Mouse (Mus musculus): Measurements from ENCODE around the gene Smg9. TPM values are rescaled to one million over a fixed set of nuclear protein-coding genes. Genes with fewer than 3 reads are reported as not detected.

Smg9 gene
- polyA plus RNA-seq, 1 experiment from 2014 or later, result 33.4 TPM

GRCm38 (mm10) chr7:24380370-24380769 lies 19.0 kb upstream of the Smg9 start:
- Histone ChIP-seq H3K9ac (replicated peaks) (no peak overlapping the region), H3K9me3 (no peaks in the 10 kb centered on the region), H3K27ac (replicated peaks) (no peak overlapping the region), H3K4me3 (no peak overlapping the region), H3K36me3 (no peaks in the 10 kb centered on the region), H3K4me2 (replicated peaks) (no peak overlapping the region), H3K4me1 (peaks cover 11% of the 10 kb centered on the region), H3K27me3 (peaks cover 7% of the 10 kb centered on the region; the same call in 1 of the 2 replicates)
- ATAC-seq (replicated peaks), result no peak
- WGBS, result 83% methylated on average over 2 of the region's 2 CpGs

- Histone ChIP-seq H3K9ac (replicated peaks) (no peak overlapping the region), H3K36me3 (no peaks in the 10 kb centered on the region), H3K27ac (replicated peaks) (no peak overlapping the region), H3K4me1 (0 out of 2 replicates have a peak, but pooled peaks cover 3% of the 10 kb centered on the region), H3K4me2 (replicated peaks) (no peak overlapping the region), H3K27me3 (no peaks in the 10 kb centered on the region), H3K4me3 (no peak overlapping the region), H3K9me3 (no peaks in the 10 kb centered on the region)
- no peak for ATAC-seq (replicated peaks)
- WGBS, result 82% methylated on average over 16 of the region's 16 CpGs
Observed at GRCm38 (mm10) chr7:24382730-24383372, 16.6 kb upstream of the Smg9 start.

- no peaks in the 10 kb centered on the region for H3K36me3 ChIP-seq
- ATAC-seq (replicated peaks), result no peak
- H3K9me3 ChIP-seq, result no peaks in the 10 kb centered on the region
- H3K27ac ChIP-seq (replicated peaks), result no peak overlapping the region
- H3K9ac ChIP-seq (replicated peaks), result no peak overlapping the region
- WGBS, result 66% methylated on average over 6 of the region's 6 CpGs
- H3K27me3 ChIP-seq, result no peaks in the 10 kb centered on the region
- H3K4me3 ChIP-seq, result no peak overlapping the region
- 0 out of 2 replicates have a peak, but pooled peaks cover 3% of the 10 kb centered on the region for H3K4me1 ChIP-seq
- no peak overlapping the region for H3K4me2 ChIP-seq (replicated peaks)
Observed at GRCm38 (mm10) chr7:24384070-24384469, 15.3 kb upstream of the Smg9 start.

GRCm38 (mm10) chr7:24384827-24385226 lies 14.6 kb upstream of the Smg9 start:
- Histone ChIP-seq H3K36me3 (no peaks in the 10 kb centered on the region), H3K4me1 (0 out of 2 replicates have a peak, but pooled peaks cover 3% of the 10 kb centered on the region), H3K4me2 (replicated peaks) (peak overlapping the region; percentile 27), H3K27me3 (no peaks in the 10 kb centered on the region), H3K27ac (replicated peaks) (no peak overlapping the region), H3K9ac (replicated peaks) (no peak overlapping the region), H3K9me3 (no peaks in the 10 kb centered on the region), H3K4me3 (no peak overlapping the region)
- ATAC-seq (replicated peaks), result peak; percentile 55
- WGBS, result 9% methylated on average over 11 of the region's 11 CpGs

GRCm38 (mm10) chr7:24387059-24387556 lies 12.3 kb upstream of the Smg9 start:
- no peak overlapping the region for H3K27ac ChIP-seq (replicated peaks)
- no peaks in the 10 kb centered on the region for H3K27me3 ChIP-seq
- no peak overlapping the region for H3K9ac ChIP-seq (replicated peaks)
- no peak overlapping the region for H3K4me2 ChIP-seq (replicated peaks)
- H3K4me1 ChIP-seq, result 0 out of 2 replicates have a peak, but pooled peaks cover 3% of the 10 kb centered on the region
- no peak for ATAC-seq (replicated peaks)
- WGBS, result 89% methylated on average over 10 of the region's 10 CpGs
- H3K4me3 ChIP-seq, result no peak overlapping the region
- no peaks in the 10 kb centered on the region for H3K36me3 ChIP-seq
- no peaks in the 10 kb centered on the region for H3K9me3 ChIP-seq

- Histone ChIP-seq H3K27me3 (no peaks in the 10 kb centered on the region), H3K4me3 (no peak overlapping the region), H3K36me3 (no peaks in the 10 kb centered on the region), H3K4me1 (0 out of 2 replicates have a peak, but pooled peaks cover 2% of the 10 kb centered on the region), H3K27ac (replicated peaks) (no peak overlapping the region), H3K4me2 (replicated peaks) (no peak overlapping the region), H3K9me3 (no peaks in the 10 kb centered on the region), H3K9ac (replicated peaks) (no peak overlapping the region)
- 78% methylated on average over 13 of the region's 13 CpGs for WGBS
- no peak for ATAC-seq (replicated peaks)
Observed at GRCm38 (mm10) chr7:24389516-24390187, 9.8 kb upstream of the Smg9 start.

- ATAC-seq (replicated peaks), result no peak
- no peak overlapping the region for H3K4me3 ChIP-seq
Observed at GRCm38 (mm10) chr7:24390512-24390911, 8.9 kb upstream of the Smg9 start.

GRCm38 (mm10) chr7:24391077-24391476 lies 8.3 kb upstream of the Smg9 start:
- Histone ChIP-seq H3K9me3 (no peaks in the 10 kb centered on the region), H3K9ac (replicated peaks) (no peak overlapping the region), H3K27me3 (no peaks in the 10 kb centered on the region), H3K27ac (replicated peaks) (no peak overlapping the region), H3K4me3 (no peak overlapping the region), H3K36me3 (no peaks in the 10 kb centered on the region), H3K4me2 (replicated peaks) (no peak overlapping the region), H3K4me1 (no peaks in the 10 kb centered on the region)
- WGBS, result 57% methylated on average over 5 of the region's 5 CpGs
- ATAC-seq (replicated peaks), result no peak

More at GRCm38 (mm10) chr7:24390512-24390911, 8.9 kb upstream of the Smg9 start:
- no peaks in the 10 kb centered on the region for H3K4me1 ChIP-seq
- H3K9ac ChIP-seq (replicated peaks), result no peak overlapping the region
- no peaks in the 10 kb centered on the region for H3K9me3 ChIP-seq
- no peaks in the 10 kb centered on the region for H3K27me3 ChIP-seq
- 74% methylated on average over 7 of the region's 7 CpGs for WGBS
- H3K4me2 ChIP-seq (replicated peaks), result no peak overlapping the region
- H3K36me3 ChIP-seq, result no peaks in the 10 kb centered on the region
- H3K27ac ChIP-seq (replicated peaks), result no peak overlapping the region

GRCm38 (mm10) chr7:24391687-24392086 lies 7.7 kb upstream of the Smg9 start:
- Histone ChIP-seq H3K9me3 (no peaks in the 10 kb centered on the region), H3K27me3 (no peaks in the 10 kb centered on the region), H3K4me2 (replicated peaks) (no peak overlapping the region), H3K4me3 (no peak overlapping the region), H3K9ac (replicated peaks) (no peak overlapping the region), H3K36me3 (no peaks in the 10 kb centered on the region), H3K4me1 (no peaks in the 10 kb centered on the region), H3K27ac (replicated peaks) (no peak overlapping the region)
- 75% methylated on average over 2 of the region's 2 CpGs for WGBS
- ATAC-seq (replicated peaks), result no peak

GRCm38 (mm10) chr7:24394054-24394453 lies 5.4 kb upstream of the Smg9 start:
- 76% methylated on average over 3 of the region's 3 CpGs for WGBS
- no peak overlapping the region for H3K9ac ChIP-seq (replicated peaks)
- H3K9me3 ChIP-seq, result no peaks in the 10 kb centered on the region
- ATAC-seq (replicated peaks), result no peak
- H3K4me2 ChIP-seq (replicated peaks), result no peak overlapping the region
- no peak overlapping the region for H3K4me3 ChIP-seq
- no peaks in the 10 kb centered on the region for H3K36me3 ChIP-seq
- no peak overlapping the region for H3K27ac ChIP-seq (replicated peaks)
- H3K27me3 ChIP-seq, result no peaks in the 10 kb centered on the region
- no peaks in the 10 kb centered on the region for H3K4me1 ChIP-seq

GRCm38 (mm10) chr7:24394475-24395161 lies 4.8 kb upstream of the Smg9 start:
- whole genome bisulfite sequencing, result 89% methylated on average over 15 of the region's 15 CpGs
- Histone ChIP-seq H3K4me2 (replicated peaks) (no peak overlapping the region), H3K4me1 (no peaks in the 10 kb centered on the region)

GRCm38 (mm10) chr7:24396832-24397231 lies 2.6 kb upstream of the Smg9 start:
- no peaks in the 10 kb centered on the region for H3K36me3 ChIP-seq
- no peak for ATAC-seq (replicated peaks)
- WGBS, result 83% methylated on average over 11 of the region's 11 CpGs
- no peak overlapping the region for H3K27ac ChIP-seq (replicated peaks)
- no peaks in the 10 kb centered on the region for H3K27me3 ChIP-seq
- peaks cover 14% of the 10 kb centered on the region for H3K4me1 ChIP-seq
- no peaks in the 10 kb centered on the region for H3K9me3 ChIP-seq
- H3K9ac ChIP-seq (replicated peaks), result no peak overlapping the region
- no peak overlapping the region for H3K4me2 ChIP-seq (replicated peaks)
- H3K4me3 ChIP-seq, result no peak overlapping the region

More at GRCm38 (mm10) chr7:24394475-24395161, 4.8 kb upstream of the Smg9 start:
- H3K4me3 ChIP-seq, result no peak overlapping the region
- no peaks in the 10 kb centered on the region for H3K36me3 ChIP-seq
- no peak overlapping the region for H3K9ac ChIP-seq (replicated peaks)
- no peak for ATAC-seq (replicated peaks)
- no peaks in the 10 kb centered on the region for H3K27me3 ChIP-seq
- H3K9me3 ChIP-seq, result no peaks in the 10 kb centered on the region
- H3K27ac ChIP-seq (replicated peaks), result no peak overlapping the region
